Mouse (Mus musculus): ENCODE results near the gene Gm11554.
A peak's percentile ranks its signal among the peaks of the same experiment; 100 is the strongest.
"Not testable (repeated sequence)": the region's sequence is repeated elsewhere in the genome, so short reads cannot be mapped to it uniquely, and the experiment has no call there.

Gene Gm11554

DNA sequence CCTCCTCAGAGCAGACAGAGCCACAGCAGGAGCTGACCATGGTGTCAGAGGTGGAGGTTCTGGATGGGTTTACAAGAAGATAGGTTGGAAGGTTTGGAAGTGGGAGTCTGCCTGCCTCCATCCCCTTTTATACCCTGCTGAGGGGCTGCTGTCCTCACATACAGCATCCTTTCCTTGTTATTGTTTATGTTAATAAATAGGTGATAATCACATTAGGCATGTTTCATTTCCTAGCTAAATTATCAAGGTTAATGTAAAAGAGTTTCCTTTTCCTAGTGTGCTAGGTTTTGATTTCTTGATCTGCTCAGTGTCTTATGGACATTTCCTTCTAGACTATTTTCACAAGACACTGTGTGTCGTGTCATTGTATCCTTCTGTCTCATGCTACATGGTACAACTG lies at the start of gene Gm11554:
Gene Gm11554 (minus strand): TSS at position 101 of the 400 bp plus-strand sequence.
- not testable (repeated sequence) for DNase-seq (ENCODE audit: extremely low read depth, insufficient read length, low spot score)

DNA sequence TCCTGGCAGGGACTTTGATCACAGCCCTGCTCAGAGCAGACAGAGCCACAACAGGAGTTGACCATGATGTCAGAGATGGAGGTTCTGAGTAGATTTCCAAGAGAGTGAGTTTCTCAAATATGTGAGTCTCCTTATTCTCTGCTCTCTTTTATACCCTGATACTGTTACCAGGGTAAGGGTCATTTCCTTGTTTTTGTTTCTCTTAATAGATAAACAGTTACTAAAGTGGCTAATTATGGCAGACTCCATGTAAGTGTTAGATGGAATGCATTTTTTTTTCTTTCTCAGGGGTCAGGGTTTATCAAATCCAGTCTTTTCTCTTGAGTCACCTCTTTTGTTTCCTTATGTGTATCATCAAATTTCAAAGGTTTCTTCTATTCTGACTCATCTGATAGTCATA lies 47.3 kb upstream of the Gm11554 start, which contains the start of gene Krtap4-16:
Gene Krtap4-16 (minus strand): TSS at position 101 of the 400 bp plus-strand sequence.
- no peak for DNase-seq (ENCODE audit: extremely low read depth, insufficient read length, low spot score)

DNA sequence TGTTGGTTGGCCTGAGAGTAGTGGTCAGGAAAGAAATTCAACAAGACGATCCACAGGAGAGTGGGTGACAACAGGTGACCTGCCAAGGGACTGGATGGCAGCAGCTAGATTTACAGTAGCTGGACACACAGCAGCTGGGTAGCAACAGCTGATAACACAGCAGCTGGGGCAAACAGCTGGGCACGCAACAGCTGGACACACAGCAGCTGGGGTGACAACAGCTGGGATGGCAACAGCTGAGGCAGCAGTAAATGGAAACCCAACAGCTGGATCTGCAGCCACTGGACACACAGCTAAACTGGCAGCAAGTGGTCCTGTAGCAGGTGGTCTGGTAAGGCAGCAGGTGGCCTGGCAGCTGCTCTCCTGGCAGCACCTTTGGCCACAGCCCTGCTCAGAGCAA lies 42.5 kb upstream of the Gm11554 start:
- DNase-seq (ENCODE audit: extremely low read depth, insufficient read length, low spot score), result no peak

DNA sequence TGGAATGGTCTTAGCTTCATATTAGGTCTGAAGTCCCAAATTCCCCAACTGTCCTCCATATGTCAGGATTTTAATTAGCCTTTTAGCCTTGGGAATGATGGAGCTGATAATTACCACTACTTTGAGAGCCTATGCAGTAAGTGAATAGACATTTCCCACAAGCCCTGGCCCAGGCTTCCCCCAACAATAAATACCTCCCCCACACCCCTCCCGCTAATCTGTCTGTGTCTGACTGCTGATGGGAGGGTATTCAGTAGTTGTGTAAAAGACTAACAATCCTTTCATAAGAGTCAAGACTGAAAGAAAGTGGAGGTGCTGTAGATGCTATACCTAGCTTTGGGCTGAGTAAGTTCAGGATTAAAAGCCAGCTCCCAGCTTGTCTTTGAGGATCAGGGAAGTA lies 37.9 kb upstream of the Gm11554 start:
- DNase-seq (ENCODE audit: extremely low read depth, insufficient read length, low spot score), result no peak

DNA sequence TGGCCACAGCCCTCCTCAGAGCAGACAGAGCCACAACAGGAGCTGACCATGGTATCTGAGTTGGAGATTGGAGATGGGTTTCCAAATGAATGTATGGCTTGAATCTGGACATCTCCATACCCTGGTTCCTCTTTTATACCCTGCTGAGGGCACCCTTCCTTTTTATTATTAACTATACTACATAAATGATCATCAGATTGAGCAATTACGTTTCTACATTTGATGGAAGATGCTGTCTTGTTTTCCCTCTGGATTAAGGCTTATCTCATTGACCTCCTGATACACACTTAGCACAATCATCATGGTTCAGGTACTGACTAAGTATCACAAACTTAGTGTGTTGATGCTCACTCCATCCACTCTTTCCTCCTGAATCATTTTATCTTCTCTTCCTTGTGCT lies 33.7 kb upstream of the Gm11554 start, which contains the start of gene 2300003K06Rik:
Gene 2300003K06Rik (minus strand): TSS at position 101 of the 400 bp plus-strand sequence.
- DNase-seq (ENCODE audit: extremely low read depth, insufficient read length, low spot score), result no peak

DNA sequence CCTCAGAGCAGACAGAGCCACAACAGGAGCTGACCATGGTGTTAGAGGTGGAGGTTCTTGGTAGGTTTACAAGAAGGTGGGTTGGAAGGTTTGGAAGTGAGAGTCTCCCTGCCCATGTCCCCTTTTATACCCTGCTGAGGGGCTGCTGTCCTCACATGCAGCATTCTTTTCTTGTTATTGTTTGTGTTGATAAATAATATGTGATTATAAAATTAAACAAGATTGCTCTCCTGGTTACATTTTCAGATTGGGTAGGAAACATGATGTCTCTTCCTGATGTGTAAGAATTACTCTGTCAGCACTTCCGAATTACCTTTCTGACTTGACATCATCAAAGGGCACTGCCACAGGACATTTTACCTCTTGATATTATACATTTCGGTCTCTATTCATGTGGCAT lies 11.3 kb upstream of the Gm11554 start, which contains the start of gene Gm11564:
Gene Gm11564 (minus strand): TSS at position 101 of the 400 bp plus-strand sequence.
- not testable (repeated sequence) for DNase-seq (ENCODE audit: extremely low read depth, insufficient read length, low spot score)

DNA sequence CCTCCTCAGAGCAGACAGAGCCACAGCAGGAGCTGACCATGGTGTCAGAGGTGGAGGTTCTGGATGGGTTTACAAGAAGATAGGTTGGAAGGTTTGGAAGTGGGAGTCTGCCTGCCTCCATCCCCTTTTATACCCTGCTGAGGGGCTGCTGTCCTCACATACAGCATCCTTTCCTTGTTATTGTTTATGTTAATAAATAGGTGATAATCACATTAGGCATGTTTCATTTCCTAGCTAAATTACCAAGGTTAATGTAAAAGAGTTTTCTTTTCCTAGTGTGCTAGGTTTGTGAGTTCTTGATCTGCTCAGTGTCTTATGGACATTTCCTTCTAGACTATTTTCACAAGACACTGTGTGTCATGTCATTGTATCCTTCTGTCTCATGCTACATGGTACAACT lies 5.5 kb upstream of the Gm11554 start, which contains the start of gene Krtap4-13:
Gene Krtap4-13 (minus strand): TSS at position 101 of the 400 bp plus-strand sequence.
- not testable (repeated sequence) for DNase-seq (ENCODE audit: extremely low read depth, insufficient read length, low spot score)

DNA sequence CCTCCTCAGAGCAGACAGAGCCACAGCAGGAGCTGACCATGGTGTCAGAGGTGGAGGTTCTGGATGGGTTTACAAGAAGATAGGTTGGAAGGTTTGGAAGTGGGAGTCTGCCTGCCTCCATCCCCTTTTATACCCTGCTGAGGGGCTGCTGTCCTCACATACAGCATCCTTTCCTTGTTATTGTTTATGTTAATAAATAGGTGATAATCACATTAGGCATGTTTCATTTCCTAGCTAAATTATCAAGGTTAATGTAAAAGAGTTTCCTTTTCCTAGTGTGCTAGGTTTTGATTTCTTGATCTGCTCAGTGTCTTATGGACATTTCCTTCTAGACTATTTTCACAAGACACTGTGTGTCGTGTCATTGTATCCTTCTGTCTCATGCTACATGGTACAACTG lies 5.4 kb downstream of the Gm11554 start, which contains the start of gene Gm11569:
Gene Gm11569 (minus strand): TSS at position 101 of the 400 bp plus-strand sequence.
- not testable (repeated sequence) for DNase-seq (ENCODE audit: extremely low read depth, insufficient read length, low spot score)

DNA sequence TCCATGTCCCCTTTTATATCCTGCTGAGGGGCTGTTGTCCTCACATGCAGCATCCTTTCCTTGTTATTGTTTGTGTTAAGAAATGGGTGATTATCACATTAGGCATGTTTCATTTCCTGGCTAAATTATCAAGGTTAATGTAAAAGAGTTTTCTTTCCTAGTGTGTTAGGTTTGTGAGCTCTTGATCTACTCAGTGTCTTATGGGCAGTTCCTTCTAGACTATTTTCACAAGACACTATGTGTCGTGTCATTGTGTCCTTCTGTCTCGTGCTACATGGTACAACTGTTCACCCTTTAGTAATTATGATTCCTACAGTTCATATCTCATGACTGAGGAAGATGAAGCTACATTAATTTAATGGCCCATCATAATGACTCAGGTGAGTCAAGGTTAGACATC lies 10.9 kb downstream of the Gm11554 start, which contains the start of gene Gm11596:
Gene Gm11596 (minus strand): TSS at position 101 of the 400 bp plus-strand sequence.
- DNase-seq (ENCODE audit: extremely low read depth, insufficient read length, low spot score), result no peak

DNA sequence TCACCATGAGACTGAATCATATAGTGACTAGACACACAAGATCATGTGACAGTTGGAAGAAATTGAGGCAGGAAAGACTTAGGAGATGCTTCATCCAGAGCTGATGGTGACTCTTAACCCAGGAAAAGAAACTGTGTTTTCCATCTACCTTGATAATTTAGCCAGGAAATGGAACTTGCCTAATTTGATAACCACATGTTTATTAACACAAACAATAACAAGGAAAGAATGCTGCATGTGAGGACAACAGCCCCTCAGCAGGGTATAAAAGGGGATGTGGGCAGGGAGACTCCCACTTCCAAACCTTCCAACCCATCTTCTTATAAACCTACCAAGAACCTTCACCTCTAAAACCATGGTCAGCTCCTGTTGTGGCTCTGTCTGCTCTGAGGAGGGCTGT lies 19.3 kb downstream of the Gm11554 start, which contains the start of gene Krtap4-9:
Gene Krtap4-9 (plus strand): TSS at position 301 of the 400 bp plus-strand sequence.
- DNase-seq (ENCODE audit: extremely low read depth, insufficient read length, low spot score), result not testable (repeated sequence)

DNA sequence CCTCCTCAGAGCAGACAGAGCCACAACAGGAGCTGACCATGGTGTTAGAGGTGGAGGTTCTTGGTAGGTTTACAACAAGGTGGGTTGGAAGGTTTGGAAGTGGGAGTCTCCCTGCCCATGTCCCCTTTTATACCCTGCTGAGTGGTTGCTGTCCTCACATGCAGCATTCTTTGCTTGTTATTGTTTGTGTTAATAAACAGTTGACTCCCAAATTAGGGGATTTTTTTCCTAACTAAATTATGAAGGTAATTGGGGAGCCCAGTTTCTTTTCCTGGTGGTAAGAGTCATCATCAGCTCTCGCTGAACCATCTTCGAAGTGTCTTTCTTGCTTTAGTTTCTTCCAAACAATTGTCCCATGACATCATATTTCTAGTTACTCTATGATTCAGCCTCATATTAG lies 23.6 kb downstream of the Gm11554 start, which contains the start of gene Krtap4-8:
Gene Krtap4-8 (minus strand): TSS at position 101 of the 400 bp plus-strand sequence.
- DNase-seq (ENCODE audit: extremely low read depth, insufficient read length, low spot score), result no peak

DNA sequence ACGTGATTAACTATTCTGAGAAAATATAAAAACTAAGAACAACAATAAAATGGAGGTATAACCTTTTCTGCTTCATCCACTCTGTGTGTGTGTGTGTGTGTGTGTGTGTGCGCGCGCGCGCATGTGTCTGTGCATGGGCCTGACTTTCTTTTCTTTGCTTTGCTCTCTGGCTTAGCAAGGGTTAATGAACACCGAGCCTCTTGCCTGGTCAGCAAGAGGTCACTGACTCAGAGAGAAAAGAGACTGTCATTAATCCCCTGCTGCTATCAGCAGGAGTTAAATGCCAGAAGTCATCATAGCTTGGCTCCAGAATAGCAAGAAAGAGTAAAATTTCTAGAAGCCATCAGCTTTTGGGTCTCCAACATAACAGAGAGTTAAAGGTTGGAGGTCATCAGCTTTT lies 25.8 kb downstream of the Gm11554 start:
- no peak for DNase-seq (ENCODE audit: extremely low read depth, insufficient read length, low spot score)

DNA sequence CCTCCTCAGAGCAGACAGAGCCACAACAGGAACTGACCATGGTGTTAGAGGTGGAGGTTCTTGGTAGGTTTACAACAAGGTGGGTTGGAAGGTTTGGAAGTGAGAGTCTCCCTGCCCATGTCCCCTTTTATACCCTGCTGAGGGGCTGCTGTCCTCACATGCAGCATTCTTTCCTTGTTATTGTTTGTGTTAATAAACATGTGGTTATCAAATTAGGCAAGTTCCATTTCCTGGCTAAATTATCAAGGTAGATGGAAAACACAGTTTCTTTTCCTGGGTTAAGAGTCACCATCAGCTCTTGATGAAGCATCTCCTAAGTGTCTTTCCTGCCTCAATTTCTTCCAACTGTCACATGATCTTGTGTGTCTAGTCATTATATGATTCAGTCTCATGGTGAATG lies 31.4 kb downstream of the Gm11554 start, which contains the start of gene Gm11595:
Gene Gm11595 (minus strand): TSS at position 101 of the 400 bp plus-strand sequence.
- DNase-seq (ENCODE audit: extremely low read depth, insufficient read length, low spot score), result not testable (repeated sequence)

DNA sequence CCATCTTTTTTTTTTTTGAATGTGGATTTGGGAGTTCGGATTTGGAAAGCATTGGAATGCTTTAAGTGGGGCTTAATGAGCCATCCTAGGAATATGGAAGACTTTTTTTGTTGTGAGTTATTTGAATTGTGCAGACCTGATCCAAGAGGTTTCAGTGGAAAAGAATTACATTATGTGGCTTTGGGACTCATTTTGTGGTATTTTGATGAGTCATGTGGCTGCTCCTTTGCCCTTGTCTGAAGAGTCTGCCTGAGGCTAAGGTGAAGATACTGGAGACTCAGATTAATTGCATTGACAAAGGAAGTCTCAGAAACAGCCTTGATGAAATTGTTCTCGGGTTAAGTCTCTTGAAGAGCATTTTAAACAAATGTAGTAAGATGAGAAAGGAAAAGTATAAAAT lies 35.8 kb downstream of the Gm11554 start:
- DNase-seq (ENCODE audit: extremely low read depth, insufficient read length, low spot score), result peak; percentile 30

DNA sequence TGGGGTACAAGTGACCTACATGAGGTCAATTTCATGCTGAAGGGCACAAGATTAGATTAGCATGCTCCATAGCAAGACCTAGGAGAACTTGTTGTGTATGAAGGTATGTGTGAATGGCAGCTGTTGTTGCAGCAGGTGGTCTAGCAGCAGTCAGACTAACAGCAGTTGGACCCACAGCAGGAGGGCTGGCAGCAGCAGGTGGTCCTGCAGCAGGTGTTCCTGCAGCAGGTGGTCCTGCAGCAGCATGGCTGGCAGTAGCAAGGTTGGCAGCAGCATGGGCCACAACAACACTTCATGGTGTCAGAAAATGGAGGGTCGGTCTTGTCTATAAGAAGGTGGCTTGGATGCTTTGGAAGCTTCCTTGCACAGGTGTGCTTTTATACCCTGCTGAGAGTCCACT lies 45.4 kb downstream of the Gm11554 start:
- DNase-seq (ENCODE audit: extremely low read depth, insufficient read length, low spot score), result no peak

Measured in 3134 (cell line).